Mouse (Mus musculus): ENCODE measurements around the gene Vegfb. TPM values are rescaled to one million over a fixed set of nuclear protein-coding genes. Genes with fewer than 3 reads are reported as not detected.
A peak's percentile ranks its signal among the peaks of the same experiment; 100 is the strongest.

Gene Vegfb
- polyA plus RNA-seq, 1 experiment from 2014 or later = 125 TPM

DNA sequence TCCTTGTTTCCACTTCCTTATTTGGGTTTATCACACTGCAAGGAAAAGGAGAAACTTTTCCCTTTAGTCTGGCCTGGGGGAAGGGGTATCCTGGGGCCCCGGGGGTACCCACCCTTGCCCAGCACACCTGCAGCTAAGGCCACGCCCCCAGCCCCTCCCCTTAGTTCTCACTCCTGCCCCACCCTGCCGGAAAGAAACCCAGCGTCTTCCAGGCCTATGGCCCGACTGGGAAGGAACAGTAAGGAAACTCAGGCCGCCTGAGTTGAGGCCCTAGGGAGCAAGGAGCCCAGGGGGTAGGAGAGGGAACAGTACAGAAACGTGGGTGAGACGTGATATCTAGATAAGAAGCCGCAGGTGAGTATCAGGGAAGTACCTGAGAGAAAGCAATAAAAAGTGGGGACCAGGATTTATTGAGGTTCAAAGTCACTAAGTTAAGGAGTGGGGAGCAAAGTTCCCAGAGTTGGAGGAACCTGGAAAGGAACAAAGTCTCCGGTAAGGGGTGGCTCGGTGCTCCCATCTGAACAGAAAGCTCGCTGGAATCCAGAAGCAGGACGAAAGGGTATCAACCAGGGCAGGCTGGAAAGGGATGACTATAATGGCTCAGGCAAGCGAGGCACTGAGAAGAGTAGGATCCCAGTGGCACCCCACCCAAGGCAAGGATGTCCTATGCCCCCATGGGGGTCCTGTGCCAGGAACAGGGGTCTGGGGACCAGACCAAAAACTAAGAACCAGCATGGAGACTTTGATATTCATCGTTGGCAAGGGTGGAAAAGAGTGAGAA, 18.8 kb downstream of the Vegfb start:
- Histone ChIP-seq H3K36me3 (peaks cover 33% of the 10 kb centered on the region), H3K27ac (replicated peaks) (0 out of 2 replicates have a peak overlapping the region, but pooled peaks have one; percentile 17), H3K4me1 (peaks cover 41% of the 10 kb centered on the region), H3K27me3 (replicated peaks) (no peaks in the 10 kb centered on the region), H3K4me3 (peak overlapping the region; percentile 70), H3K9ac (peak overlapping the region; percentile 89), H3K4me2 (peak overlapping the region; percentile 79), H3K9me3 (no peaks in the 10 kb centered on the region)
- 10% methylated on average over 15 of the region's 15 CpGs for WGBS
- no peak for ATAC-seq (ENCODE audit: extremely low read depth, insufficient number of reproducible peaks, low FRiP score, low TSS enrichment)

DNA sequence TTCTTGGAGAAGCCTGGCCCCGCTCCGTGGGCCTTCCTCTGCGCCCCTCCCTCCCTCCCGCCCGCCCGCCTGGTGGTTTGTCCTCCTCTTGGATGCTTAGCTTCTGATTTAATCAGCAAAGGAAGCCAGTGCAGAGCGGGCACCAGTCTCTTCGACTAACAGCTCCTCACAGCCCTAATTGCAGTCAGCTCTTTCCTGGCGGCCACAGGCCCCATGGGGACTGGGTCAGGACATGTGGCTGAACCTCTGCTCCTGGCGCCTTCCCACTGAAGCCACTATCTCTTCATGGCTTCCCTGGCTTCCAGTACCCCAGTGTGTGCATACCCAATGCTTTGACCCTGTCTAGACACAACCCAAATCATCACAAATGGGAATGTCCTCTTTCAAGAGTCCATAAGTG, 31.0 kb downstream of the Vegfb start:
- Histone ChIP-seq H3K4me2 (no peak overlapping the region), H3K9ac (peak overlapping the region; percentile 17; the same call in 1 of the 2 replicates), H3K27me3 (replicated peaks) (no peaks in the 10 kb centered on the region), H3K4me3 (no peak overlapping the region), H3K36me3 (peaks cover 76% of the 10 kb centered on the region), H3K9me3 (no peaks in the 10 kb centered on the region), H3K4me1 (peaks cover 37% of the 10 kb centered on the region), H3K27ac (replicated peaks) (no peak overlapping the region)
- WGBS = 71% methylated on average over 10 of the region's 10 CpGs
- no peak for ATAC-seq (ENCODE audit: extremely low read depth, insufficient number of reproducible peaks, low FRiP score, low TSS enrichment)

DNA sequence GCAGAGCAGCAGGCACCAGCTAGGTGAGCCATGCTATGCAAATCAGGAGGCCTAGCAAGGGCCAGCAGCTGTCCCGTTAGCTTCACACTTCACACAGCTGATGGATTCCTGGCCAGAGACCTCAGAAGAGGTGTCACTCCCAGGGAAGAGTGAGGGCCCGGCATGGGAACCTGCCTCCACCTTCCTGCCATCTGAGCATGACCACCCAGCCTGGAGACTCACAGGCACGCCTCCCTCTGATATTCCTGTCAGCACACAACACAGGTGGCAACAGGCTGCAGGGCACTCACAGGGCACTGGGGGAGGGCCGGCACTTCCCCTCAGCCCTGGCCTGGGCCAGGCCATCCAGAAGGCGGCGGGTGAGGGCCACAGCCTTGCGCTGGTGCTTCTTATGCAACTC, 32.0 kb downstream of the Vegfb start:
- 44% methylated on average over 7 of the region's 7 CpGs for WGBS
- peaks cover 67% of the 10 kb centered on the region for H3K36me3 ChIP-seq
- H3K27me3 ChIP-seq (replicated peaks) = no peaks in the 10 kb centered on the region
- peak overlapping the region; percentile 17 for H3K9ac ChIP-seq
- no peaks in the 10 kb centered on the region for H3K9me3 ChIP-seq
- H3K4me3 ChIP-seq = no peak overlapping the region
- H3K4me2 ChIP-seq = peak overlapping the region; percentile 11; the same call in 1 of the 2 replicates
- H3K27ac ChIP-seq (replicated peaks) = peak overlapping the region; percentile 24; the same call in 1 of the 2 replicates
- ATAC-seq (ENCODE audit: extremely low read depth, insufficient number of reproducible peaks, low FRiP score, low TSS enrichment) = no peak
- peaks cover 37% of the 10 kb centered on the region for H3K4me1 ChIP-seq

DNA sequence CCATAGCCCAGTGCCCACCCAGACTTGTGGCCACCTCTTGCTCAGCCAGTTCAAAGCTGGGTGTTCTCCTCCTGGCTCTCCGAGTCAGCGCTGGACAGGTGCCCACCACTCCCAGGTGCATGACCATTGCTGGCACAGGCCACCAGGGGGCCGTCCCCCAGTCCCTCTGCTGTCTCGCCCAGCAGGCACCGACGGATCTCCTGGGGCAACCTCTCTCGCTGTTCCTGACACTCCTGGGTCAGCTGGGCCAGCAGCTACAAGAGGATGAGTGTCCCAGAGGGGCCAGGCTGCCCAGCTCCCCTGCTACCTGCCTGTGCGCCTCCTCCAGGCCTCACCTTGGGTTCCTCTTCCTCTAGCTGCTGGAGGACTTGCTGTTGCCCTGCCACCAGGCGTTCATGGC, 33.4 kb downstream of the Vegfb start:
- Histone ChIP-seq H3K4me2 (no peak overlapping the region), H3K27ac (replicated peaks) (no peak overlapping the region), H3K4me1 (peaks cover 46% of the 10 kb centered on the region), H3K27me3 (replicated peaks) (no peaks in the 10 kb centered on the region), H3K9me3 (no peaks in the 10 kb centered on the region), H3K4me3 (no peak overlapping the region), H3K36me3 (peaks cover 53% of the 10 kb centered on the region), H3K9ac (peak overlapping the region; percentile 17; the same call in 1 of the 2 replicates)
- ATAC-seq (ENCODE audit: extremely low read depth, insufficient number of reproducible peaks, low FRiP score, low TSS enrichment) = no peak
- 54% methylated on average over 9 of the region's 9 CpGs for WGBS

DNA sequence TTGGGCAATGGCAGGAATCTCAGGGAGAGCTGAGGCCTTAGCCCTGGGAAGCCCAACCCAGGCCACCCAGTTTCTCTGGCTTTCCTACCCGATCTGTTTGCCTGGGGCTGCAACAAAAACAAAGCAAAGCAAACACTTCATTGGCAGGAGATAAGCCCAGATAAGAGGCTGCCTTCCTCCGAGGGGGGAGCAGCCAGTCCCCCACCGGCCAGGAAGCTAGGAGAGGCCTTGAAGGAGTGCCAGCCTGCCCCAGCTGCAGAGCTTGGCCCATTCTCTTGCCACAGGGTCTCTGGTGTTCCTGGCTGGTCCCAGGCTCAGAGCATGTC, 34.8 kb downstream of the Vegfb start:
- peaks cover 46% of the 10 kb centered on the region for H3K4me1 ChIP-seq
- peak overlapping the region; percentile 86 for H3K9ac ChIP-seq
- H3K36me3 ChIP-seq = peaks cover 43% of the 10 kb centered on the region
- peak overlapping the region; percentile 91 for H3K4me2 ChIP-seq
- no peaks in the 10 kb centered on the region for H3K27me3 ChIP-seq (replicated peaks)
- H3K27ac ChIP-seq (replicated peaks) = peak overlapping the region; percentile 97
- H3K9me3 ChIP-seq = no peaks in the 10 kb centered on the region
- 4% methylated on average over 3 of the region's 3 CpGs for WGBS
- H3K4me3 ChIP-seq = peak overlapping the region; percentile 63
- no peak for ATAC-seq (ENCODE audit: extremely low read depth, insufficient number of reproducible peaks, low FRiP score, low TSS enrichment)

DNA sequence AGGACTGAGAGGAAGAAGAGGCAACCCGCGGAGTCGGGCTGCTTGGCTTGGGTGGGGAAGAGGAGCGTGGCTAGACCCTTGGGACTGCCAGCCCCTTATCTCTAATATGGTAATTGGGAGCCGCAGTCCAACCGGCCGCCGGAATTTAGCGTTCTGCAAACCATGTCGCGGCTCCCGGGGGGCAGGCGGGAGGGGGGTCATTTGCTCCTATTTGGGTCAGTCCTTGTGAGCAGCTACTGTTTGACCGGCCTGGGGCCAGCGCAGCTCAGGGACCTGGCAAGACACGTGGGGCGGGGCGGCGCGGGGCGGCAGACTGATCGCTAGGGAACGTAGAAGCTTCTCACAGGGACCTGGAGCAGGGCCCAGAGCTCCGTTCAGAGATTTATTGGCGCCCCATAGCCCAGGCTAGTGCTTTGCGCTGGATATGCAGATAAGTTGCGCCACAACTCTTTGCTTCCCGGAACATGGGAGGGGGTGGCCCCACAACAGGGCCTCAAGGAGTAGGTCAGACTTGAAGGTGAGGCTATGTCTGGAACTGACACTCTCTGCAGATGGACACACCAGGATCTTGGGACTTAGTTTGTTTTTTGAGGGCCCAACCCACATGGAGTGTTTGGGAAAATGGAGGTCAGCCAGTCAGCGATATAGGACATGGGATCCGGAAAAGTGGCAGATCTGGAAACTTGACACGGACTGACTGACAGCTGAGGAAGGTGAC, 35.3 kb downstream of the Vegfb start:
- Histone ChIP-seq H3K27me3 (replicated peaks) (no peaks in the 10 kb centered on the region), H3K9me3 (no peaks in the 10 kb centered on the region), H3K4me2 (peak overlapping the region; percentile 91), H3K27ac (replicated peaks) (peak overlapping the region; percentile 97), H3K4me1 (peaks cover 46% of the 10 kb centered on the region), H3K9ac (peak overlapping the region; percentile 86), H3K36me3 (peaks cover 39% of the 10 kb centered on the region), H3K4me3 (peak overlapping the region; percentile 63)
- ATAC-seq (ENCODE audit: extremely low read depth, insufficient number of reproducible peaks, low FRiP score, low TSS enrichment) = peak; percentile 35; the same call in 1 of the 2 replicates
- 1% methylated on average over 31 of the region's 31 CpGs for WGBS

DNA sequence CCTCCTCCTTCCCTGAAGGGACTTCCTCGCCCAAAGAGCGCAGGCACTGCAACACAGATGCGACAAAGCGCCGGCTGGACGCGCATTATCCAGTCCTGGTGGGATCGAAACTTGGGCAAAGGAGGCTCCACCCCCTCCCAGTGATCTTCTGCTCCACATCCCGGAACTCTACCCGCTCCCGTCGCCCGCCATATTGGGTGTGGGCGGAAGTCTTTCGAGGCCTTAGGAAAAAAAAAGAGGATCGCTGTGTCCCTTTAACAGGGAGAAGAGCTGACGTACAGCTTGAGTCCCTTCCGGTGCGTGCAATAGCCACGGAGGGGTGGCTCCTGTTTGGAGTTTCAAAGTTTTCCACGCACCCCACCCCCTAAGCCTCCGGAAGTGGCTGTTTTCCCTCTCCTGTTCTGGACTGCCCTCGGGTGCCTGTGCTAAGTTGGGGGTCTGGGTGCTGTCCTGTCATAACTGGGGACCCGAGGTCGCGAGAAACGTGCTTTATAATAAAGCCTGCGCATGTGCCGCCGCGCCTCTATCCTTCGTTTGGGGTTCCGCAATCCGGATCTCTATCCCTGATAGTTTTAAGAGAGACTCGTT, 36.0 kb downstream of the Vegfb start:
- peak; percentile 52 for ATAC-seq (ENCODE audit: extremely low read depth, insufficient number of reproducible peaks, low FRiP score, low TSS enrichment)
- Histone ChIP-seq H3K4me2 (peak overlapping the region; percentile 91), H3K36me3 (peaks cover 38% of the 10 kb centered on the region), H3K27me3 (replicated peaks) (no peaks in the 10 kb centered on the region), H3K9me3 (no peaks in the 10 kb centered on the region), H3K9ac (peak overlapping the region; percentile 86), H3K27ac (replicated peaks) (peak overlapping the region; percentile 97), H3K4me3 (peak overlapping the region; percentile 63), H3K4me1 (peaks cover 46% of the 10 kb centered on the region)
- WGBS = 0% methylated on average over 35 of the region's 35 CpGs

DNA sequence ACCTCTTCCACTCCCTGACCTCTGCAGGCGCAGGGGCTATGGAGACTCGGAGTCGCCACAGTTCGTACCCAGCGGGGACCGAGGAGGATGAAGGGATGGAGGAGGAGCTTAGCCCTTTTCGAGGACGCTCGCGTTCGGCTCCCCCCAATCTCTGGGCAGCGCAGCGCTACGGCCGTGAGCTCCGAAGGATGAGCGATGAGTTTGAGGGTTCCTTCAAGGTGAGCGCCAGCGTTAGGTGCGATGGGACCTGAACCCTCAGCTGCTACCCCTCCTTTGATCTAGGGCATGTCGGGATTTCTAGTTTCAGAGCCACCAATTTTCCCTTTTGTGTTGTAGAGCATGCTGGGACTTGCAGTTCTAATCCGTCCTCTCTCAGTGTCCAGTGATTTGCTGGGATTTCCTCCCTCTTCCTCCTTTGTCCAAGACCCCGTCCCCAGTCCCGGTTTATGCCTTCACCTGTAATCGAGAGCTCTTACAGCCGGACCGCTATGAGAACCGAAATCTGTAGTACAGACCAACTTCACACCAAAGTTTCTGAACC, 36.8 kb downstream of the Vegfb start:
- ATAC-seq (ENCODE audit: extremely low read depth, insufficient number of reproducible peaks, low FRiP score, low TSS enrichment) = no peak
- Histone ChIP-seq H3K9me3 (no peaks in the 10 kb centered on the region), H3K27me3 (replicated peaks) (no peaks in the 10 kb centered on the region), H3K4me2 (peak overlapping the region; percentile 91), H3K4me3 (peak overlapping the region; percentile 63), H3K9ac (peak overlapping the region; percentile 86), H3K27ac (replicated peaks) (peak overlapping the region; percentile 97), H3K36me3 (peaks cover 37% of the 10 kb centered on the region), H3K4me1 (peaks cover 41% of the 10 kb centered on the region)
- 1% methylated on average over 28 of the region's 28 CpGs for WGBS

DNA sequence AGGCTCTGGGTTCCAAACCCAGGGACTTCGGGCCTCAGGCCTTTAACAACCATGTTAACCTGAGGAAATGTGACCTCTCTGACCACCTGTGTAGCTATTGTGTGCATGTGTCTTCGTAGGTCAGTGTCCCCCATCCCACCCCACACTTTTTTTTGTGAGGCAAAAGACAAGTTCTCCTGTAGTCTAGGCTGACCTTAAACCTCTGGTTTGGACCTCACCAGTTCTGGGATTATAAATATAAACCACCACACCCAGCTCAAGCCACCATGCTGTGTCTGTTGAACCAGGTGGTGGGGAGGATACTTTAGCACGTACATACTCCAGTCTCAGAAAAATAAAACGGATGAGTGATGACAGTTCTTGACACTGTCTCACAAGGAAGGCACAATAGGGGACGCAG, 37.5 kb downstream of the Vegfb start:
- H3K4me2 ChIP-seq = peak overlapping the region; percentile 91
- H3K4me1 ChIP-seq = peaks cover 34% of the 10 kb centered on the region
- H3K27ac ChIP-seq (replicated peaks) = peak overlapping the region; percentile 97
- no peaks in the 10 kb centered on the region for H3K27me3 ChIP-seq (replicated peaks)
- 60% methylated on average over 5 of the region's 5 CpGs for WGBS
- peak overlapping the region; percentile 63 for H3K4me3 ChIP-seq
- no peak for ATAC-seq (ENCODE audit: extremely low read depth, insufficient number of reproducible peaks, low FRiP score, low TSS enrichment)
- no peaks in the 10 kb centered on the region for H3K9me3 ChIP-seq
- H3K9ac ChIP-seq = peak overlapping the region; percentile 86
- H3K36me3 ChIP-seq = peaks cover 37% of the 10 kb centered on the region

DNA sequence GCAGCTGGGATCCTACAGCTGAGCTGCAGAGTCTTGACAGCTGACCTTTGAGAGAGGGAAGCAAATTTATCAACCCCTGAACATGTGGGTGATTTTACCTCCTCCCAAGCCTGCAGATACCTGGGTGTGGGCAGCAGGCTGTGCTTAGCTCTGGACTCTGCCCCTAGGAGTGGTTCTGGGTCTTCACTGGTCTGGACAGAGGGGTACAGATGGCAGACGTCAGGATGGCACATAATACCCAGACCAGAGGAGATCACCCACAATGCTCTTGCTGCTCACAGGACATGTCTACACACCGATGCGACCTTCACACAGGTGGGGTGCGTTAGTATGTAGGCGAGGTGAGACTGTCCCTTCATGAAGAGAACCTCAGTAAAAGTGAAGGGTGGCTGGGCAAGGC, 37.9 kb downstream of the Vegfb start:
- Histone ChIP-seq H3K27ac (replicated peaks) (no peak overlapping the region), H3K4me2 (no peak overlapping the region), H3K4me3 (no peak overlapping the region), H3K9me3 (no peaks in the 10 kb centered on the region), H3K27me3 (replicated peaks) (no peaks in the 10 kb centered on the region), H3K9ac (peak overlapping the region; percentile 86), H3K36me3 (peaks cover 37% of the 10 kb centered on the region), H3K4me1 (peaks cover 30% of the 10 kb centered on the region)
- no peak for ATAC-seq (ENCODE audit: extremely low read depth, insufficient number of reproducible peaks, low FRiP score, low TSS enrichment)
- WGBS = 88% methylated on average over 5 of the region's 5 CpGs

DNA sequence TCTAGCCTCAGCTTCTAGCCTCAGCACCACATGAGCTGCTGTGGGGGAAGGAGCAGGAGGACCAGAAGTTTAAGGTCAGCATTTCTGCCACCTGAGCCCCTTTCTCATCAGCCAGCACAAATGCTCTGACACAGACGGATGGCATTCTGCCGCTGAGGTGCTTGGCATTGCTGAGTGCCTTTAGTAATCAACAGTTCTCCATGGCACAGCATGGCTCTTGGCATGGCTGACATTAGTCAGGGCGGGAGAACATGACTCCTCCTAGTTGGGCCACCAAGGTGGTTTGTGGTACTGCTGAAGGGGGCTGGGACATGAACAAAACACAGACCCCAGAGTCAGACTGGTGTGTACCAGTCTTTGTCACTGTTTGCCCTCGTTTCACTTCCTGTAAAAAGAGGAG, 39.3 kb downstream of the Vegfb start:
- peaks cover 30% of the 10 kb centered on the region for H3K36me3 ChIP-seq
- 78% methylated on average over 4 of the region's 4 CpGs for WGBS

More for the DNA sequence above, 39.3 kb downstream of the Vegfb start:
- Histone ChIP-seq H3K9ac (no peak overlapping the region), H3K27ac (replicated peaks) (no peak overlapping the region), H3K27me3 (replicated peaks) (no peaks in the 10 kb centered on the region), H3K4me2 (no peak overlapping the region), H3K4me1 (peaks cover 25% of the 10 kb centered on the region), H3K4me3 (no peak overlapping the region), H3K9me3 (no peaks in the 10 kb centered on the region)
- ATAC-seq (ENCODE audit: extremely low read depth, insufficient number of reproducible peaks, low FRiP score, low TSS enrichment) = no peak

Measured in heart, embryonic 13.5 days (tissue).